Mouse (Mus musculus) stomach, postnatal 0 days (tissue): ENCODE measurements at regions not wholly inside any gene's neighbourhood (a gene's known extent, or its start where the extent isn't known, plus 50 kb on each side); places are given as distances from the start of the nearest gene placed in this dataset.

Experiments used
- CTCF ChIP-seq: IDR thresholded peaks from 2 replicates; pipeline ENCODE4 v1.5.1; 2016; ENCODE audit warnings: antibody characterized with exemption, low read depth, mild to moderate bottlenecking, moderate library complexity
- EP300 ChIP-seq: optimal IDR thresholded peaks from 2 replicates; pipeline ENCODE3; 2016; ENCODE audit warnings: antibody characterized with exemption

DNA sequence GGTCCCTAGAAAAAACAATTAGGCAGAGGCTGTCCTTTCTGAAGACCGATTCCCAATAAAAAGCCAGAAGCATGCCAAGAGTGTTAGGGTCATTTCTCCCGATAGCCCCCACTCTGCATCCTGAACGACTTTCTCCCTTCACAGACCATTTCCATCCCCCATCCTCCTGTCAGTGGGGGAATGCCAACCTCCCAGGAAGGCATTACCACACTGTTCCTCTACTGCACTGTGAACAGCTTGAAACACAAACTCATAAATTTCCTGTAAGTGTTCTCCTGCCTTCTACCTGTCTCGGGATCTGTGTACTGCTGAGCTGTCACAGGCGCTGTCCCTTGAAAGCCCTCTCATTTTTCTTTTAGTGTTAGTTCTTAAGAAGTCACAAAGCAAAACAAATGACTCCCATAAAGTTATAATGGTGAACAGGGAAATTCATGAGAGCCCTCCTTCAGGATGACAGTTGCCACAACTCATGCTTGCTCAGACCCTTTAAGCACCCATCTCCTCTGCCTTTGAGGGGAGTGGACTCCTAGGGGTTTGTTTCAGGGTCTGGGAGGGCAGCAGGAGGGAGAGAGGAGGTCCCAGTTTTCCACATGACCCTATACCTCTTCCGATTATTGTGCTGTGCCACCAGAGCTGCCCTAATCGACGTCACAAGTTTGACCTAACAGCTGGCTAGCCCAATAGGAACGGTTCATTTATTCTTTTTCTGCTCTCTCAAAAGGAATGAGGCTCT, 139.9 kb downstream of the Rchy1 start:
- TF ChIP-seq CTCF (no peak), EP300 (no peak)
